Mouse (Mus musculus) frontal cortex, adult 2 months (tissue): ENCODE results near the gene Hdgfl2. TPM values are rescaled to one million over a fixed set of nuclear protein-coding genes. Genes with fewer than 3 reads are reported as not detected.

Source experiments
- DNase-seq, 2 experiments: peaks; one replicate each; pipeline ENCODE4 v3.0.0; 2022; ENCODE audit warnings: low spot score in 1 of 2; ENCODE audit errors: extremely low spot score in 1 of 2
- polyA plus RNA-seq: library from polyadenylated mRNA; depleted of rRNA; stranded (reverse); fragments of >200 nt; gene quantifications from 2 replicates; pipeline ENCODE4 v1.2.3, GENCODE M21; 2012; rRNA removed

Hdgfl2 gene
- polyA plus RNA-seq = 129 and 145 TPM in 2 replicates

DNA sequence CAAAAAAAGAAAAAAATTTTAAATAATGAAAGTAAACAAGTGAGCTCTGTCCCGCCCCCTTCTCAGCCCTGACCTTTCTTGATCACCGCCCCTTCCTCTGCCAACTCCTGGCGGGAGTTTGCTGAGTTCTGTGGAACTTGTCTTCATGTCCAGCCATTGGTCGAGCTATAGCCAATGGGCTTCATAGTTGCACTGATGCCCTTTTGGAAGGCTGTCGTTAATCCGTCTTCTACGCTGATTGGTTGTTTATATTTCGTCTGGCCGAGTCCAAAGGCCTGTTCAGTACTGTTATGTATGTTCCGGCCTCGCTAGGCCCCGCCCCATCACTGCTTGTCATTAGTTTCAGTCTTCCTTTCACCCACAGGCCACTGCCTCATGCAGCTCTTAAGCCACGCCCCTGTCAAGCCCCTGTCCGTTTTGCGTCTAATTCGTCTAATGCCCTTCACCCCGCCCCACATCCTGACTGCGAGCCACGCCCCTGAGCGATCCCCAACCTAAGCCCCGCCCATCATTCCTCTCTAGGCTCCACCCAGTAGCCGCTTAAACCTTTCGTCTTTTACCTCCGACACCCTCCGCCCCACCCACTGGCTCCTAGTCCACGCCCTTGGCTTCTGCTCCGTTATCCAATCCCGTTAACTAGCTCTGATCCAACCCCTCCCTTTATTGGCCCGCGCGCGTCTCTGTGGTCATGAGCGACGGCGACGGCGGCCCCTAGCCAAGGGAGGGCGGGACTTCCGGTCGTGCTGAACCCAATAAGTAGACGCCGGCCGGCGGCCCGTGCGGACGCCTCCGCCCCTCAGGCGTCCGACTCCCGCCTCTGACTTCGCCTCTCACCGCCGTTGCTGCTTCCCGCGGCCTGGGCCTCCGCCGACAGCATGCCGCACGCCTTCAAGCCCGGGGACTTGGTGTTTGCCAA lies at the start of gene Hdgfl2:
Hdgfl2 (plus strand) TSS at position 755 of the 916 bp plus-strand sequence.
- peak; percentile 99 to 100 for DNase-seq

- no peak for DNase-seq
Observed at GRCm38 (mm10) chr17:56030238-56030870, 49.1 kb upstream of the Hdgfl2 start.

GRCm38 (mm10) chr17:56030919-56031318 lies 48.5 kb upstream of the Hdgfl2 start:
- DNase-seq = no peak

GRCm38 (mm10) chr17:56031431-56031830 lies 48.0 kb upstream of the Hdgfl2 start:
- DNase-seq = no peak

DNA sequence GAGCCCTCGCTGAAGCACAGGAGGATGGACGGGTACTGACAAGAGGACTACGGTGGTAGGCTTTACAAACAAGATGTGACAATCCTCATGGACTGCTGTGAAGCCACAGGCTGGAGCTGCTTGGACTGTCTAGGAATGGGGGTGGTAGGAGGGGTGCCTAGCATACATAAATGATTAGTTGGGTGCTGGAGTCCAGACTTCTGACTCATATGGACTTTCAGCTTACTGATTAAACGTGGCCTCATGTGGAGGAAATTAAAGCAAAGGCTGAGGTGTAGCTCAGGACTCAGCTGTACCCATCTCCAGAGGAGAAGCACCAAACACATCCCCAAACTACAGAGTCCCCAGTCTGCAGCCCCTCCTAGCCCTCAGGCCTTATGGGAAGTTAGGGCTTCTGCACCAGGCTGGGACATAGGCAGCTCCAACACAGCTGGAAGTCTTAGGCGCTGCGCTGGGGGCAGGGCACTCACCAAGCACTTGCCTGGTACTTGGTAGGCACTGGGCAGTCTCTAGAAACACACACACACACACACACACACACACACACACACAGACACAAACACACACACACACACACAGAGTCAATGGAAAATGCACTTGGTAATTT lies 47.2 kb upstream of the Hdgfl2 start:
- peak in 1 of 2 experiments; percentile 1 for DNase-seq

DNA sequence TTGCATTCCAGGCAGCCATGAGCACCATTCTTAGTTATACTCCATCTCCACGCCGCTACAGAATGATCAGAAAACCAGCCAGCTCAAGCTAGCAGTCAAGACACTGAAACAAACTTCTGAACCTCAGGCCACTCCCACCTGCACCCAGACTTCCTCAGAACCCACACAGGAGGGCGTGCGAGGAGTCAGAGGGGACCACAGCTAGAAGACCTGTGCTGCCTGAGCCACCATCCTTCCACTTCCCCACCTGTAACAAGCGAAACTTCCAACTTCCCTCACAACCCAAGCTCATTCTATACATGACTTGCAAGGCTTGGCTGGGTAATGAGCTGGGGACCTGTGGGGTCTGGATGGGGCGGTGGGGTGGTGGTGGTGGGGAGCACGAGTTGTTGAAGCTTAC lies 46.6 kb upstream of the Hdgfl2 start:
- DNase-seq = no peak

DNA sequence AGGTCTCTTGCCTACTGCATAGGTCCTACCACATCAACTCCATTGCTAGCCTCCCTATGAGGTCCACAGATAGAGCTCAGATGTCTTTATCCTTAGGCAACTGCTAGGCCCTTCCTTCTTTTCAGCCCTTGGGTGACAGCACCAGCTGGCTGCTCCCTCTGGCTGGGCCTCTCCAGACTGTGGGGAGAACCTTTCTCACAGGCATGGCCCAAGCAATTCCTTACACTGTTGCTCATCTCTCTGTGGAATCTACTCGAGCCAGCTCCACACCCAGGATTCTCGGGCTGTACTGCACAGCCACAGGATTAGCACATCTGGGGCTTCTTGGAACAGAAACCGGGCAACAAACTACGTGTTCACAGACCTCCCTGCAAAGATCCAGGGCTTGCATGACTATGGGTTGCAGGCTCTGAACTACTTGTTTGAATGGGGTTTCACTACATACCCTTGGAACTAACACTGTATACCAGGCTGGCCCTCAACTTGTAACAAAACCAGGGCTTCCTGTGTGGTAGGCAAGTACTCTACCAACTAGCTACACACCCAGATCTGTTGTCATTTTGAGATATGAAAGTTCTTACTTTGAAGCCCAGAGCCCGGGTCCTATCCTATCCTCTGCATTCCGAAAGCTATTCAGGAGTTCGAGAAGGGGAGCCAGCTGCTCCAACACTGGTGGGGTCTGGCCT lies 45.3 kb upstream of the Hdgfl2 start:
- DNase-seq = no peak

GRCm38 (mm10) chr17:56034726-56035100 lies 44.7 kb upstream of the Hdgfl2 start:
- no peak for DNase-seq

DNA sequence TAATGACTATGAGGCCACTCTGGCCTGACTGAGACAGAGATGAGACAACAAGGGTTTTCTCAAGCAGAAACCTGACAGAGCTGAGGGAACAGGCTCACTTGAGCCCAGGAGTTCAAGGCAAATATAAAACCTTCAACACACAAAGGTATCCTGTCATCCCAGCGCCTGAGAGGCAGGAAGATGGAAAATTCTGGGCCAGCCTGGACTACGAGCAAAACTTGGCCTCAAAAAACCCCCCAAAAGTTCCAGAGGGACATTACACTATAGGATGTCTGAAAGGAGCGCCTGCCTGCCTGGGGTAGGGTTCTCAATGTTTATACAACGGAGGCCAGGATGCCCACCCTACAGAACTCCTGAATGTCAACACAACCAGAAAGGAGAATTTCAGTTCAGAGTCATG lies 44.2 kb upstream of the Hdgfl2 start:
- DNase-seq = no peak

DNA sequence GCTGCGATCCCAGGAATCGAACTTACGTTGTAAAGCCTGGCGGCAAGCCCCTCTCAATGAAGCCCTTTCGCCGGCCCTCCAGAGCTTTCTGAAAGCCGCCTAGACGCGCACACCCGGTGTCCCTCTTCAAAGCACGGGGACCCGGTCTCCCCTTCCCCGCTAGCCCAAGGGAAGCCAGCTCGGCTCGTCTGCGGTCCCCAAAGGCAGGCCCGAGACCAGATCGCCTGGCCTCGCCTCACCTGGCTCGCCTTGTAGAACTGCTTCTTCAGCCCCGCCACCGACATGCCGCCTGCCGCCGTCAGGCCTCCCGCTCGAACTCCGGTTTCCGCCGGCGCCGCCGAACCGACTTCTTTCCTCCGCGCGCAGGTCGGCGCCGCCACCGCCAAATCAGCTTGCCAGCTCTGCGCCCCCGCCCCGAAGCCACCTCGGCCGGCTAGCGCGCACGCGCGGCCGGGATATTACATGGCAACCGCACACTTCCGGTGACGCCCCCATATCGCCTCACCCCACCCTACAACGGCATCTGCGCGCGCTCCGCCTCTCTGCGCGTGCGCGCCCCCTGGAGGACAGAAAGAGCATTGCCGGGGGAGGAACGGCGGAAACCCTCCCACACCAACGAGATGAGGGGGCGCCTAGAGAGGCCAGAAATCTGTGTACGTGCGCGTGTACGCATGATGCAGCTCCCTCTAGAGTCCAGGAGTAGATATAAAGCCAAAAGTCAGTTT lies 43.1 kb upstream of the Hdgfl2 start, which contains the start of gene Sh3gl1:
Sh3gl1 (minus strand) TSS at position 460 of the 725 bp plus-strand sequence.
- DNase-seq = peak; percentile 98 to 100

- DNase-seq = no peak
Observed at GRCm38 (mm10) chr17:56036901-56037287, 42.5 kb upstream of the Hdgfl2 start.

- DNase-seq = no peak
Observed at GRCm38 (mm10) chr17:56038583-56039261, 40.7 kb upstream of the Hdgfl2 start.

DNA sequence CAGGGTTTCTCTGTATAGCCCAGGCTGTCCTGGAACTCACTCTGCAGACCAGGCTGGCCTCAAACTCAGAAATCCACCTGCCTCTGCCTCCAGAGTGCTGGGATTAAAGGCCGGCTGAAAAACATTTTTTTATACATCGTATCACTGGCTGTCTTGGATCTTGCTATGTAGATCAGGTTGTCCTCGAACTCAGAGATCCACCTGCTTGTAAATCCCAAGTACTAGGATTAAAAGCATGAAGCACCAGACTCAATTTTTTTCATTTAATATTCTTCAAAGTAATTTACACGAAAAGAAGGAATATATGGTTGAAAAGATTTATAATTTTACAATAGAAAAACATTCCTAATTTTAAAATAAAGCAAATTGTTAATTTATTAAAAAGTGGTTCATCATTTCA lies 40.1 kb upstream of the Hdgfl2 start:
- no peak for DNase-seq

GRCm38 (mm10) chr17:56040030-56040856 lies 39.2 kb upstream of the Hdgfl2 start, which contains the start of gene Chaf1a:
Gene Chaf1a, plus strand, starts transcription at chr17:56040439.
- peak; percentile 98 to 99 for DNase-seq

DNA sequence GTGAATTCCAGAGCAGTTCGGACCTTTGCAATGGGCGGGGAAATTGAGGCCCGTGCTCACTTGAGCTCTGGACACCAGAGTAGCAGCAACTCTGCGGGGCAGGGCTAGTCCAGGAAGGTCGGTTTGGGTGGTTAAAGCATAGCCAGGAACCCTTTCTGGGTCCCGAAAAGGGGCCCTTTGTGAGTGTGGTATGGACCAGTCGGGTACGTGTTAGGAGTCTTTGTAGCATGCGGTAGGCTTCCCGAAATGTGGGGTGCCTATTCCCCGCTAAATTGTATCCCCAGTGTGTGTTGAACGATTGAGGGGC lies 38.6 kb upstream of the Hdgfl2 start:
- no peak for DNase-seq

DNA sequence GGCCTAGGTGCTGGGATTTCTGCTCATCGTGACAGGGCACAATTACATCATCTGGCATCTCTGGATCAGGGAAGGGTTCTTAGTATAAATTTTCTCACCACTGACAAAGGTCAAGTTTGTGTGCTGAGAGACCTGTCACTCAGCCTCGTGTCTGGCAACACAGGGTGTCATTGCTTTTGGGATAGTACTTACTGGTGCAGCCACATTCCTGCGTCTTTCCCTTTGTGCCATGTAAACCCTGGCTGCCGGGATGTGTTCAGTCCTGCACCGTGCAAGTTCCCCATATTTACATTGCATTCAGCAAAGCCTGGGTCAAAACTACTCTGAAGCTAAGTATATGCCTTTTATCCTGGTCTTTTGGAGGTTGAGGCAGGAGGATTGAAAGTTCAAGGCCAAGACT lies 28.1 kb upstream of the Hdgfl2 start:
- no peak for DNase-seq

DNA sequence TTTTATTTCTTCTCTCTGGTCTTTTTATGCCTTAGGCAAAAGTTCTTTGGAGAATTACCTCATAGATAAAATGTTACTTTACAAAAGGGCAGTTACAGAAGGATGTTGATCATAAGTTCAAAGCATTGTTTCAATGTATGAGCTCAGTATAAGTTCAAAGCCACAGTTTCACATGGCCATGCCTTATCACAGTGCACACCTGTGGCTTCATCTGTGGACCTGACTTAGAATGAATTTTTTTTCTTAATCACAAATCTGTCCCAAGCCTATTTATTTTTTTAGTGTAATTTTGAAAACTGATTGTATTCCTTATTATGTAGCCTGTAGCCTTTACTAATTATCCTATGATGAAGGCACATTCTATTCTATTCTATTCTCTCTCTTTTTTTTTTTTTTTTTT lies 24.5 kb upstream of the Hdgfl2 start:
- no peak for DNase-seq

GRCm38 (mm10) chr17:56055945-56056678 lies 23.3 kb upstream of the Hdgfl2 start:
- no peak for DNase-seq
